Mouse (Mus musculus) stomach, embryonic 16.5 days (tissue): ENCODE data around the gene Taf8. TPM values are rescaled to one million over a fixed set of nuclear protein-coding genes. Genes with fewer than 3 reads are reported as not detected.

ENCODE experiments used
- ATAC-seq: fragments of 200-750 bp; cut with Nextera tagmentation; 2 replicates; pipeline ENCODE4 v1.8.0; 2017; ENCODE audit warnings: moderate number of reproducible peaks, moderate TSS enrichment; ENCODE audit not compliant: insufficient read depth, low FRiP score
- H3K27ac ChIP-seq: fragments of 300-500 bp; sonication (generic); 2 replicates; pipeline ENCODE4 v1.5.1; 2014; ENCODE audit warnings: low read length
- H3K27me3 ChIP-seq: fragments of 300-500 bp; sonication (generic); 2 replicates; pipeline ENCODE4 v1.6.1; 2014; ENCODE audit warnings: low read length, control low read depth, mixed read lengths; ENCODE audit not compliant: control insufficient read depth, insufficient read depth
- H3K36me3 ChIP-seq: fragments of 300-500 bp; sonication (generic); 2 replicates; pipeline ENCODE4 v1.6.1; 2014; ENCODE audit warnings: low read length; ENCODE audit not compliant: control insufficient read depth, insufficient read depth
- H3K4me1 ChIP-seq: fragments of 300-500 bp; sonication (generic); 2 replicates; pipeline ENCODE4 v1.6.1; 2014; ENCODE audit warnings: low read length, control low read depth, mixed read lengths; ENCODE audit not compliant: control insufficient read depth, insufficient read depth
- H3K4me2 ChIP-seq: fragments of 300-500 bp; sonication (generic); 2 replicates; pipeline ENCODE4 v1.6.1; 2014; ENCODE audit warnings: low read depth, low read length, mixed read lengths
- H3K4me3 ChIP-seq: fragments of 300-500 bp; sonication (generic); replicated peaks from 2 replicates; pipeline ENCODE4 v1.5.1; 2014; ENCODE audit warnings: mild to moderate bottlenecking, low read length
- H3K9ac ChIP-seq: fragments of 300-500 bp; sonication (generic); 2 replicates; pipeline ENCODE4 v1.6.1; 2014; ENCODE audit warnings: low read length
- H3K9me3 ChIP-seq: fragments of 300-500 bp; sonication (generic); replicated peaks from 2 replicates; pipeline ENCODE4 v1.6.1; 2016; ENCODE audit warnings: low read length, control low read depth; ENCODE audit not compliant: control insufficient read depth
- WGBS: fragments of 180-500 bp; shearing (Covaris S2); extraction: QIAGEN DNeasy Blood & Tissue Kit; methylation state at CpG from one replicate; pipeline ENCODE4 v1.1.7; 2014; 5-methylcytosine and 5-hydroxymethylcytosine counted together
- polyA plus RNA-seq: library from polyadenylated mRNA; unstranded; fragments of >200 nt; fragmentation: Nextera tagmentation; extraction: Ambion mirVana; gene quantifications from 2 replicates; pipeline ENCODE4 v1.2.1, GENCODE M21; 2015

Taf8 gene
- polyA plus RNA-seq, 1 experiment from 2014 or later = 27.3 TPM

- Histone ChIP-seq H3K4me2 (no peak overlapping the region), H3K4me3 (no peak overlapping the region), H3K4me1 (peaks cover 58% of the 10 kb centered on the region), H3K9ac (peak overlapping the region; percentile 2; the same call in 1 of the 2 replicates), H3K36me3 (no peaks in the 10 kb centered on the region), H3K9me3 (no peaks in the 10 kb centered on the region), H3K27ac (peak overlapping the region; percentile 99), H3K27me3 (no peaks in the 10 kb centered on the region)
- WGBS = 56% methylated on average over 9 of the region's 9 CpGs
- no peak for ATAC-seq
Observed at GRCm38 (mm10) chr17:47509031-47509705, 7.1 kb upstream of the Taf8 start.

- peak overlapping the region; percentile 63 for H3K4me2 ChIP-seq
- H3K36me3 ChIP-seq = no peaks in the 10 kb centered on the region
- peak overlapping the region; percentile 99 for H3K27ac ChIP-seq
- peak overlapping the region; percentile 36 for H3K4me3 ChIP-seq
- peak; percentile 83 for ATAC-seq
- H3K4me1 ChIP-seq = peaks cover 52% of the 10 kb centered on the region
- peak overlapping the region; percentile 69 for H3K9ac ChIP-seq
- no peaks in the 10 kb centered on the region for H3K27me3 ChIP-seq
- no peaks in the 10 kb centered on the region for H3K9me3 ChIP-seq
- WGBS = 8% methylated on average over 12 of the region's 12 CpGs
Observed at GRCm38 (mm10) chr17:47508012-47508608, 6.0 kb upstream of the Taf8 start.

- Histone ChIP-seq H3K4me2 (peak overlapping the region; percentile 63), H3K27me3 (no peaks in the 10 kb centered on the region), H3K36me3 (no peaks in the 10 kb centered on the region), H3K27ac (peak overlapping the region; percentile 99), H3K9ac (peak overlapping the region; percentile 51; the same call in 1 of the 2 replicates), H3K9me3 (no peaks in the 10 kb centered on the region), H3K4me1 (peaks cover 46% of the 10 kb centered on the region), H3K4me3 (peak overlapping the region; percentile 36; the same call in 1 of the 2 replicates)
- ATAC-seq = no peak
- 69% methylated on average over 2 of the region's 2 CpGs for WGBS
Observed at GRCm38 (mm10) chr17:47507523-47507922, 5.4 kb upstream of the Taf8 start.

- no peak overlapping the region for H3K27ac ChIP-seq
- no peak for ATAC-seq
- no peak overlapping the region for H3K9ac ChIP-seq
- H3K4me3 ChIP-seq = no peak overlapping the region
- 90% methylated on average over 4 of the region's 4 CpGs for WGBS
- no peaks in the 10 kb centered on the region for H3K9me3 ChIP-seq
- no peak overlapping the region for H3K4me2 ChIP-seq
- no peaks in the 10 kb centered on the region for H3K27me3 ChIP-seq
- H3K36me3 ChIP-seq = no peaks in the 10 kb centered on the region
- H3K4me1 ChIP-seq = peaks cover 37% of the 10 kb centered on the region
Observed at GRCm38 (mm10) chr17:47506697-47507096, 4.6 kb upstream of the Taf8 start.

GRCm38 (mm10) chr17:47506042-47506441 lies 4.0 kb upstream of the Taf8 start:
- peak overlapping the region; percentile 77; the same call in 1 of the 2 replicates for H3K4me2 ChIP-seq
- H3K9ac ChIP-seq = peak overlapping the region; percentile 1; the same call in 1 of the 2 replicates
- H3K4me3 ChIP-seq = no peak overlapping the region
- H3K36me3 ChIP-seq = no peaks in the 10 kb centered on the region
- H3K27ac ChIP-seq = no peak overlapping the region
- no peaks in the 10 kb centered on the region for H3K27me3 ChIP-seq
- H3K4me1 ChIP-seq = peaks cover 38% of the 10 kb centered on the region
- WGBS = 90% methylated on average over 1 of the region's 1 CpGs
- H3K9me3 ChIP-seq = no peaks in the 10 kb centered on the region
- ATAC-seq = no peak

- H3K4me2 ChIP-seq = peak overlapping the region; percentile 77
- peak overlapping the region; percentile 78 for H3K9ac ChIP-seq
- H3K4me1 ChIP-seq = peaks cover 40% of the 10 kb centered on the region
- no peaks in the 10 kb centered on the region for H3K27me3 ChIP-seq
- H3K27ac ChIP-seq = peak overlapping the region; percentile 88; the same call in 1 of the 2 replicates
- no peaks in the 10 kb centered on the region for H3K9me3 ChIP-seq
- H3K4me3 ChIP-seq = peak overlapping the region; percentile 50
- no peaks in the 10 kb centered on the region for H3K36me3 ChIP-seq
- WGBS = 53% methylated on average over 2 of the region's 2 CpGs
- ATAC-seq = no peak
Observed at GRCm38 (mm10) chr17:47505566-47505965, 3.5 kb upstream of the Taf8 start.

- Histone ChIP-seq H3K4me1 (peaks cover 40% of the 10 kb centered on the region), H3K4me2 (peak within 1 kb of the TSS; percentile 77)
- WGBS = under 1% methylated on average over 22 of the region's 22 CpGs
Observed at GRCm38 (mm10) chr17:47504941-47505346, 2.9 kb upstream of the Taf8 start, which contains the start of gene Ccnd3. Ccnd3 (plus strand) TSS chr17:47505051.

GRCm38 (mm10) chr17:47504228-47504627 lies 2.1 kb upstream of the Taf8 start:
- no peaks in the 10 kb centered on the region for H3K9me3 ChIP-seq
- H3K27ac ChIP-seq = peak overlapping the region; percentile 88
- no peaks in the 10 kb centered on the region for H3K27me3 ChIP-seq
- H3K4me1 ChIP-seq = peaks cover 40% of the 10 kb centered on the region
- WGBS = 49% methylated on average over 5 of the region's 5 CpGs
- H3K36me3 ChIP-seq = peaks cover 4% of the 10 kb centered on the region; the same call in 1 of the 2 replicates
- H3K4me2 ChIP-seq = peak overlapping the region; percentile 77
- H3K9ac ChIP-seq = peak overlapping the region; percentile 78
- no peak for ATAC-seq
- peak overlapping the region; percentile 50 for H3K4me3 ChIP-seq

More at GRCm38 (mm10) chr17:47504941-47505346, 2.9 kb upstream of the Taf8 start, which contains the start of gene Ccnd3:
- H3K9ac ChIP-seq = peak within 1 kb of the TSS; percentile 78
- H3K27me3 ChIP-seq = no peaks in the 10 kb centered on the region
- peak within 1 kb of the TSS; percentile 50 for H3K4me3 ChIP-seq
- H3K9me3 ChIP-seq = no peaks in the 10 kb centered on the region
- peak within 1 kb of the TSS; percentile 88 for H3K27ac ChIP-seq
- ATAC-seq = peak; percentile 18; the same call in 1 of the 2 replicates
- no peaks in the 10 kb centered on the region for H3K36me3 ChIP-seq

GRCm38 (mm10) chr17:47503689-47504088 lies 1.6 kb upstream of the Taf8 start:
- no peak overlapping the region for H3K9ac ChIP-seq
- ATAC-seq = no peak
- H3K27me3 ChIP-seq = no peaks in the 10 kb centered on the region
- no peak overlapping the region for H3K4me3 ChIP-seq
- no peaks in the 10 kb centered on the region for H3K9me3 ChIP-seq
- no peak overlapping the region for H3K27ac ChIP-seq
- peaks cover 40% of the 10 kb centered on the region for H3K4me1 ChIP-seq
- no peak overlapping the region for H3K4me2 ChIP-seq
- peaks cover 9% of the 10 kb centered on the region for H3K36me3 ChIP-seq
